Mouse (Mus musculus) cerebral cortex, adult 2 months (tissue): ENCODE results near the gene Lima1.

Source experiments
- WGBS: fragments of 180-500 bp; shearing (Covaris S2); methylation state at CpG from one replicate; pipeline ENCODE4 v1.1.7; 2018; 5-methylcytosine and 5-hydroxymethylcytosine counted together

Lima1 gene

DNA sequence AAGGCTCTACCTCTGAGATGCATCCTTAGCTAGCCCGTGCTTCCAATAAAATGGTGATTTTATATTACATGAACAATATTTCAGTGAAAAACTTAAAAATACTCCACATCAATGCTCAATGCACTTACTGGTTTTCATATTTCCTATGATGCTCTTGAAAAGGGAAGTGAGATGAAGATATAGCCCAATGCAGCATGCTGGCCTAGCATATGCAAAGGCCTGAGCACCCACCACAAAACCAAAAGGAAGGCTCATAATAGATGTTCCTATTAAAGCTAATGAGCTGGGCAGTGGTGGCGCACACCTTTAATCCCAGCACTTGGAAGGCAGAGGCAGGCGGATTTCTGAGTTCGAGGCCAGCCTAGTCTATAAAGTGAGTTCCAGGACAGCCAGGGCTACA is 69.6 kb downstream of the Lima1 start:
- 97% methylated on average over 4 of the region's 4 CpGs for WGBS

DNA sequence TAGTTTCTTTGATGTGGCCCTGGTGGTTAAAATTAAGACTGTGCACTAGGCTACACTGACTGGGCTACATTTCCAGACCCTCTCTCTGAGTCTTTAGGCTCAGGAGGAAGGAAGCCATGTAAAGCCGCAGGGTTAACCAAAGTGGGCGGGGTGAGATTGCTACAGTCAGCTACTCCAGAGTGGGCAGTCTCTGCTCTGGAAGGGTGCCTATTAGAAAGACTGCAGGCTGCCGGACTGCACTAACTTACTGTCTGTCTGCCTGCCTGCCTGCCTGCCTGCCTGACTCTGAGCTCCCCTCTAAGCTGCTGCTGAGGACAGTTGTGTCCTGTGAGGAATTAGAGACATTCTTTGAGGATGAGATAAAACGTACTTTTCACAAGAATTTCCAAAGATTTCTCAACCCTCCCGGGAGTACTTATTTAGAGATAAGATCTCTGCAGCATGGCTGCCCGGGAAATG is 72.0 kb downstream of the Lima1 start:
- 57% methylated on average over 6 of the region's 6 CpGs for WGBS

DNA sequence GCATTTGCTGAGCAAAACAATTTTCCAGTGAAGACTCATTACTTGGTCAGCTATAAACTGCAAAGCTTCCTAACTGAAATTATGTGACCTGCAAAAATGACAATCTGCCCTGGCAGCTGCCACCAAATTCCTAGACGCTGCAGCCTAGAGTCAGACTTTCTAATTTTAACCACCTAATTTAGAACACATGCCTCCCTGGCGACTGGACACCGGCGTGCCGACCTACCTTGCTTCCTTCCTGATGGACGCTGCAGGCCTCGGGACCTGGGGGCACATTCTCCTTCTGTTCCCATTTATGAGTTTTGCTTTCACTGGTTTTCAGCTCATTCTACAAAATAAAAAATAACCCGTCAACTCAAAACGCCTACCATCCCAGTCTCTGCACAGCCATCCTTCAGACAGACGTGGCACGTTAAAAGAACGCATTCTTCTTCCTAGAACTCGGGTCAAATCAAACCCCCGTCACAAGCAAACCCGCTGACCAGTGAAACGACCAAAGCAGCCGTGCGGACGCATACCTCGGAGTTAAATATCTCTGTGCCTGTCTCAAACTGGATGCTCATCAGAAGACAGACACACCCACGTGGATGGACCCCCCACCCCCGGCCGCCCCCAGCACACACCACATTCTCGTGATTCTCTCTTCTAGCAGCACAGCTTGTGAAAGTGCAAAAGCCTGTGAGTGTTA is 73.2 kb downstream of the Lima1 start:
- 61% methylated on average over 24 of the region's 24 CpGs for WGBS

DNA sequence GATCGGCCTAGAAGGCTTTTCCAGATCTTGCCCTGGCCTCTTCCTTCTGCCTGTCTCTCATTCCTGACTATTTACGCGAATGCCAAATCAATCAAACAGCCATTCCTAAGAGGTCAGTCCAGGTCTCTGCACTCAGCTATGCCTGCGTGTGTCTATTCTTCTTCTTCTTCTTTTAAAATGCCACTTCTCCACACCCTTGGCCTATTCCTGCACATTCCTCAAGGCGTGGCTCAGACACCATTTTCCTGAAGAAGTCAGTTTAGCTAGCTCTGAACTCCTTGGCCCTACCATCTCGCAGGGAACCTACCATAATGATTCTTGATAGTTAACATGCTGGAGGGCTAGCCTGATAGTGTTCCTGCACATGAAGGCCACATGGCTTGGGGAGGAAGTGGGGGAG is 75.5 kb downstream of the Lima1 start:
- WGBS, result 94% methylated on average over 6 of the region's 6 CpGs

DNA sequence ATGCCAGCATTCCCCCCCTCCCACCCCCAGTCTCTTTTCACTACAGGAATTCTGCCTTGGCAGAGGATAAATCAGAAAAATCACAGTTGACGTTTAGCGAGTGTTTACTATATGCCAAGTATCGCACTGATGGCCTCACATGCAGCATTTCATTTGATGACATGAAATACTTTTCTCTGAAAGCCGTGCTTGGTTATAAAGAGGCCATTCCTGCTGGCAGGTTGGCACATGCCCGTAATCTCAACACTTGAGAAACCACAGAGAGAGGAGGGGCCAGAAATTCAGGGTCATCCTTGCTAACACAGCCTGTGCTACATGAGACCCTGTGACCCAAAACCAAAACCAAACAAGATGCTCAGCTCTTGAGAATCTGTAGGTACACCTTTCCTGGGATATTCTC is 77.4 kb downstream of the Lima1 start:
- WGBS, result 65% methylated on average over 5 of the region's 5 CpGs

DNA sequence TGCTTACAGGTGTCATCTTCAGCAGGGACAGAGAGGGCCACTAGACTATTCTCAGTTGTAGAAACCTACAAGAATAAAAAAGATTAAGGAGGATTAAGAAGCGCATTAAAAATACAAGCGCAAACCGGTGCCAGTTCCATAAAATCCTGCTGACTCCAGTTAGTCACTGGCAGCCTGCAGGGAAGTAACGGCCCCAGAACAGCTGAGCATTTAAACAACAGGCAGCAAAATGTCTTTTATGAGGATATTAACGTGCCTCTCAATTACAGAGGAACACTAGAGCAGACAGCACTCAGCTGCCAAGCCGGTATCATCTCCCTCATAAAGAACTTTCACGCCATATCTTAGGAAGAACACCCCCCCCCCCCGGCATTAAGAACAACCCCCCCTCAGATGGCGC is 78.5 kb downstream of the Lima1 start:
- 73% methylated on average over 9 of the region's 9 CpGs for WGBS

DNA sequence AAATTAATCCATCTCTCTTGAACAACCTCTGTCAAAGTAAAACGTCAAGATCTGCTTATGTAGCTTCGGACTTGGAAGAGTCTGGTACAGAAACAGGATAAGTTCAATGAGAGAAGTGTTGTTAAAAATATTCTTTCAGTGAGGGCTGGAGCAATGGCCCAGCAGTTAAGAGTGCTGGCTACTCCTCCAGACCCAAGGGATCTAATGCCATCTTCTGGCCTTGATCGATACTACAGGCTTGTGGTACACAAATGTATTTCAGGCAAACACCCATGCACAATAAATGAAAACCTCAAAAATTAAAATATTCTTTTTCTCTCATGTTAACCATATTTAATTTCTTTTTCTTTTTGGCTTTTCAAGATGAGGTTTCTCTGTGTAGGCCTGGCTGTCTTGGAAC is 79.2 kb downstream of the Lima1 start:
- WGBS, result 75% methylated on average over 3 of the region's 3 CpGs

DNA sequence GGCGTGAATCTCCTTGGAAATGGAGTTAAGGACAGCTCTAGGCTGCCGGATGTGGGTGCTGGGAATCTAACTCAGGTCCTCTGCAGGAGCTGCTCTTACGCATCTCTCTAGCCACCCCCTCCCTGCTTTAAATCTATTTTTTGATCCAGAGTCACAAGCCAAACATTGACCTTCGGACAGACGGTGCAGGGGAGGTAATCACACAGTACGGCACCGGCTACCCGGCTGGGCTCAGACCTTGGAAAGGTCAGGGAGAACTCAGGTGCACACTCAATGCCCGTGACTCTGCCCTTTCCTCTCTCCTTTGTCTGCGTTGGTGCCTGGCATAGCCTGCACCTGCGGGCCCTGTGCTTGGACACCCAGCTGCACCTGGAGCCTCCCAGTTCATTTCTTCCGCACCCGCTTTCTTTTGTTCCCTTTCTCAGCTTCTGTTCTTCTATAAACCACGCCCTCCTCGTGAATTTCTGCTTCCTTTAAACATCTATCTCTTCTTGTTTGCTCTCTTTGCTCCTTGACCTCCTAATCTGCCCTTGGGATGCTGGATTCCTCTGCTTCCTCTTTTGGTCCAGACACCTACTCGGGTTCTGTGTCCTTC is 82.9 kb downstream of the Lima1 start:
- WGBS, result 93% methylated on average over 16 of the region's 16 CpGs

DNA sequence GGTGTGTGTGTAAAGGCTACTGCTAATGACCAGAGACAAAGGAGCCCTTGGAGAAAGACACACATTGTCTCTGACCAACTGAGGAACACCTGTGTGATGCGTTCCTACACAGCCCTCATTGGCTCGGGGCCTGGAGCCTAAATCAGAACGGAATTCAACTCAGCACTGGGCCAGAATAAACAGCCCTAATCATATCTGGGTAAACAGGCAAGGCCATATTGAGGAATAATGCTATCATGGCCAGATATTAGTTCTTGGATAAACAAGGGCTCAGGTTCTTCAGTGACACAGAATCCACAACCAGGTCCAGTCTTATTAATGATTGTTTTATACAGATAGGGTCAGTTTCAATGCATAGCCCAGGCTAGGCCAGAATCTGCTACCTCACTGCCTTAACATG is 84.3 kb downstream of the Lima1 start:
- 62% methylated on average over 3 of the region's 3 CpGs for WGBS

DNA sequence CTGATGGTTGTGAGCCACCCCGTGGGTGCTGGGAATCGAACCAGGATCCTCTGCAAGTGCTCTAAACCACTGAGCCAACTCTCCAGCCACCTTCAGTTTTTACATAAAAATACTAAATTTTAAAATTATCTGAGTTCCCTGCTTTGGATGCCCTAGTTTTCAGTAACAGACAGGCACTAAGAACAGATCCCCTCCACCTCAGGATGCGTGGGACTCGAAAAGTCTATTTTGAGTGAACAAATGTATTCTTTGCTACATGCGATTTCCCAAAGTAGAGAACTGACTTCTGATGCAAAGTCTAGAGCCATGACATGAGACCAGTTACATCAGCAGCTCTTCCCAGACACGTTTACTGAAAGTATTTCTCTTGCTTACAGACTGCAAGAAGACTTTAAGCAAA is 84.8 kb downstream of the Lima1 start:
- WGBS, result 66% methylated on average over 6 of the region's 6 CpGs

DNA sequence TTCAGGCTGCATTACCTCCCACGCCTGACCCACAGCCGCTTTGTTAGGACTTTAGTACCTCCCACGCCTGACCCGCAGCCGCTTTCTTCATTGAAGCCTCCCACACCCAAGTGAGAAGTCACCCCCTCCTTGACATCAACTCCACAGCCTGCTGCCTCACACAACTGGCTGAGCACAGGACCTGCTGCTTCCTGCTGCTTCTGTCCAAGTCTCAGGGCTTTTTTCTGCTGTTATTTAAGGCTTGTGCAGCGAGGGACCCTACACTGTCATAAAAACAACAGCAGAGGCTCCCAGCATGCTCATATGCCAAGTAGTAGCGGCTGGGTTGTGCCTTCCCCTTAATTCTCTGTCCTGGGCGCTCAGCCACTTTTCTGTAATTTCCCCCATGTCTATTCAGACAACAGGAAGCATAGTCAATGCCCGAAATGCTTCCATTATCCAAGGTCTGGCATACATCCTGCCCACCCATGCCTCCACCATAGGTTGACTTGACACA is 87.6 kb downstream of the Lima1 start:
- 21% methylated on average over 9 of the region's 9 CpGs for WGBS

DNA sequence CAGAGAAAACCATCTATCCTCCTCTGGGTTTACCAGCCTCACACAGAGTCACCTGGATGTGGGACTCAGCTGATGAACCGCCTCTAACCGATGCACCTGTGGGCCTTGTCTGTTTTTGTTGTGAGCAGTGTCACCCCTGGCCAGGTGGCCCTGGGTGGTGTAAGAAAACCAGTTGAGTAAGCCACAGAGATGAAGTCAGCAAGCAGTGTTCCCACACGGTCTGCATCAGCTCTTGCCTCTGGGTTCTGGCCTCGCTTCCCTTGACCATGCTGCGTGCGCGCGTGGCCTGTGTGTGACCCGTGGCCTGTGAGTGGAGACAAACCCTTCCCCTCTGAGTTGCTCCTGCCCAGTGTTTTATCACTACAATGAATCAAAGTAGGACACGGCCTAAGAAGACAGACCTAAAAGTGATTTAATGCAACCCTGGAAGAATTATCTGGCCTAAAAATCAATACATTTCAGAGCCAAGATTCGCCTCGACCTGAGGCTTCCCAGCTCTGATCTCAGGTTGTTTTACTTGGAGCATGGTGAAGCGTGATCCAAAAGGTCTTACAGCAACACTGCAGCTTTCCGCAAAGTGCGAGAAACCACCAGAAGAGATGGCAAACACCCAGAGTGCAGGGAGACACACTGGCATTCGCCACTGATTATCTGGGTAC is 96.5 kb downstream of the Lima1 start:
- WGBS, result 95% methylated on average over 16 of the region's 16 CpGs

DNA sequence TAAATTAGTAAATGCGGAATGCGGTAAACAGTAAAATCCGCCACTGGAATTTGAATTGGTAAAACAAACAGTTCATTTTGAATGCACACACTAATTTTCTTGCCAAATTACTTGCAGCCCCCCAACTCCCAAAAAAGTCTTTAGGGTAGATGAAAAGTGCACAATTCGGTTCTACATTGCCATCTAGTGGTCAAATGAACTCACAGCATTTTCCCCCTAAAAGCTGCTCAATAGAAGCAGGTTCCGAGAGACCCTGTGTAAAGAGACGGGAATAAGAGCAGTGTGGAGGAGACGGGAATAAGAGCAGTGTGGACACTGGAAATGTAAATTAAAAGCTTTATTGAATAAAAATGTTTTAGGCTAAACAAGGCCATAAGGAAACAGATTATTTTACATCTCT is 97.1 kb downstream of the Lima1 start:
- 24% methylated on average over 7 of the region's 7 CpGs for whole genome bisulfite sequencing

DNA sequence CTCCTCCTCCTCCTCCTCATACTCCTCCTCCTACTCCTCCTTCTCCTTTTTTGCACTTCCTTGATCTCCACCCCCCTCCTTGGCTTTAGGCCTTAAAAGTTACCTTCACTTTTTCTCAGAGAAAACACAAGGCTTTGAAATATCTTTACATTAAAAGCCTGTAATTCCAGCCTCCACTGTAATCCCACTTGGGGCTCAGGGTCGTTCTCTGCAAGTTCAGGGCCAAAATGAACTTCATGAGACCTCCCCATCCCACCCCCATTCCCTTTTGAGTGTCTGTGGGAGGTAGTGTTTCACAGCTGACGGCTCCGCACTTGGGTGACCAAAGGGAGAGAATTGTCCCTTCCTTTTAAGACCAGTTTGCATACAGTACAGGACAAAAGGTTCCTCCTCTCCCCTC is 102.3 kb downstream of the Lima1 start:
- WGBS, result 38% methylated on average over 3 of the region's 3 CpGs

DNA sequence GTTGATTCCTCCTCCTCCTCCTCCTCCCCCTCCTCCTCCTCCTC is 102.6 kb downstream of the Lima1 start, which contains the start of gene Cers5:
TSS of gene Cers5 (minus strand) at position 5 of the 44 bp plus-strand sequence.

DNA sequence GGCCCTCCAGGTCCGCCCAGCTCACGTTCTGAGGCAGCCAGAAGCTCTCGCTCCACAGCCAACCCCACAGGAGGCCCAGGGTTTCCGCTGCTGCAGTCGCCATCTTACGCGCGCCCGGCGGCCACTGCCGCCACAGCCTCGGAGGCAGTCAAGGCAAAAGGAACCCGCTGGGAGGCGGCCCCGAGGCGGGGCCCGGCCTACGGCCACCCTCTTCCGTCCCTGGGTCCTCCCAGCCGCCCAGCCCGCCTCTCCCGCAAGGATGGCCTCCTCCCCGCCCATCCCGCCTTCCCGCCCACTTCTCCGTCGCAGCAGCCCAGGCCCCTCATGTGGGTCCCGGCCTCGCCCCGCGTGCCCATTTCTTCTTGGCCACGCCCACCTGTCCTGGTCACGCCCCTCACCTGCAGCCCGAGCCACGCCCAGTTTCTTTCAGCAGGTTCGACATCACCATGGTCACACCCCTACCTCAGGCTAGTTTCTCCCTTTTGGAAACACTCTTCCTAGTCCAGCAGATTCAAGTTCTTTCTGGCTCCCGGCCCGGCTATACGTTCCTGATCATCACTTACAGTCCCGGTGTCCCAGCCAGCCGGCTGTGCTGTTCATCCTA is 102.9 kb downstream of the Lima1 start:
- under 1% methylated on average over 40 of the region's 41 CpGs for WGBS

DNA sequence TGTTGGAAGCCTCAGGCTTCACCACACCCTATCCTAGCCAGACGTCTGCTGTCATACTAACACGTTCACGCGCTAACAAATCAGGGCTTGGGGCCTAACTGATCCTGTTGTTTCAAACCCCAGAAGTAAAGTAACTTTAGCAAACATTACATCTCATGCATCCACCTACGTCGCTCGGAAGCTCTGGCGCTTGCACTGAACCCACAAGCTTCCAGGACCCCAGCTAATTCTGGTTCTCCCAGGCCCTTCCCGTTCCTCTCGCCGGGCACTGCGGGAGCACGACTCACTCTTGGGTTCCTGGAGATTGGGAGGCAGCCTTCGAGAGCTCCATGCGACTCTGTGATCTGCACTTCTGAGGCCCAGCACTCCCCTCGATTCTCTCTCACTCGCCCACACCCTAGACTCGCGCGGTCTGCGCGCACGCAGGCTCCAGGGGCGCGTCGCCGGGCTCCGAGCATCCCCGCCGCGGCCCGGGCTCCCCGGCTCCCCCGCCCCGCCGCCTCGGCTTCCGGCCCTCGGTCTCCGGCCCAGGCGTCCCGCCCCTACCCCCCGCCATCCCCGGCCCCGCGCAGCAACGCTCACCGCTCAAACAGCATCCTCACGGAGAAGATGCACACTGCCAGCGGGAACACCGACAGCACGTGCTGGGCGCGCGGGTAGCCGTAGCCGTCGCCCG is 103.5 kb downstream of the Lima1 start:
- WGBS, result 1% methylated on average over 59 of the region's 59 CpGs

DNA sequence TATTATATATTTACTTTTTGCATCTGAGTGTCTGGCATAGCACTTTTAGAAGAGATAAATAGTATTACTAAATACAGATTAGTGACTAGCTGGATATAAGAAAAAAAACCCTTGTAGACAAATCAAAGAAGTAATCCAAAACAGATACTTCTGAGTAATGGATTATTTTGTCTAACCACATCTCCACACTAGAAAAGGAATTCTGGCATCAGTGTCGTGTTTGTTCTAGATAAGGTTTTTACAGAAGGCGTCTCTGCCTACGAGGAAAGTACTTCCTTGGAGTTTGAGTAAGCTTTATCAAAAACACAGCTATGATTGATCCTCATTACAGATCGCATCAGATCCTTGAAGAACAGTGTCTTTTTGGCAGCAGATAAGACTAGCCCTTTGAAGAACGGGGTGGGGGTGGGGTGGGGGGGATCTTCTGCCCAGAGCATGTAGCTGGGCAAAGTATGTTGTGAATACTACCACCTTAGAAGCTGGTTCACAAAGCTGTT is 104.2 kb downstream of the Lima1 start:
- WGBS, result 16% methylated on average over 5 of the region's 5 CpGs

DNA sequence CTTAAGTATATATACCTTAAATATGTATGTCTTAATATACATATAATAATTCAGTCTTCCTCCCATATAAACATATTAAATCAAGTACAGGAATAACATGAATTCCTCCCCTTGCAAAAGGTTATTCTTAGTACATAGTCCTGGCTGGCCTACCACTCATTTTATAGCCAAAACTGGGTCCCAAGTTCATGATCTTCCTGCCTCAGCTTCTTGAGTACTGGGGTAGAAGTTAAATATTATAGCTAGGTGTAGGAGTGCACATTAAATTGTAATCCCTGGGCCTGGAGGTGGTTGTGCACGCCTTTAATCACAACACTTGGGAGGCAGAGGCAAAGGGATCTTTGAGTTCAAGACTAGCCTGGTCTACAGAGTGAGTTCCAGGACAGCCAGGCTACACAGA is 106.5 kb downstream of the Lima1 start:
- WGBS, result 95% methylated on average over 1 of the region's 1 CpGs

DNA sequence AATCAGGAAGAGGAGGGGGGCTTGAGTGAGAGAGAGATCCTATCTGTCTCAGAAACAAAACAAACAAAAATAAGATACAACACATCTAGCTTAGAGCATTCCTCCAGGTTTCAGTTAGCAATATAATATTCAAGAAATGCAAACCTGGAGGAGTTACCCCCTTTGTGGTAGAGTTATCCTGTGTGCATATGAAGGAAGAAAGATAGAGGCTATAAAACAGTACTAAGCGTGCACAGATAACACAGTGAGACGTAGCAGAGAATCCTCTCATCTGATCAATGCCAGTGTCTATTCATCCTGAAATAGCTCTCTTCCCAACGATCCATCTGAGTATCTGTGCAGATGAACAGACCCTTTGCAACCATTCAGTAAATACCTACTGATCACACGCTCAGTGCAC is 107.8 kb downstream of the Lima1 start:
- 71% methylated on average over 4 of the region's 4 CpGs for WGBS

DNA sequence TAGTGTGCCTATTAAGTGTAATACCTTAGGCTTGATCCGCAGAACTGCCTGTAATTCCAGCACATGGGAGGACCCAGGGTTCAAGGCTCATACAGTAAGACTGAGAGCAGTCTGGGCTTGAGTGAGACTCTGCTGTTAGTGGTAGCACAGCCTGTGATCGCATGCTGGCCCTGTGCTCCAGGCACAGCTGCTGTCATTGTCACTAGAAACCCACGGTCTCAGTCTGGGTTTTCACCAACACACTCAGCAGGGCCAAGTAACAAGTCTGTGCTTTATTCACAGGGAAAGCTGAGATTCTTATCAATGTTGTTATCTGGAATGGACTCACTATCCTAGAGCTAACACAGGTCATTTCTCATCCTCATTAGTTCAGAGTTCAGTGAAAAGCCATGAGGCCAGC is 121.1 kb downstream of the Lima1 start:
- 50% methylated on average over 3 of the region's 3 CpGs for WGBS

DNA sequence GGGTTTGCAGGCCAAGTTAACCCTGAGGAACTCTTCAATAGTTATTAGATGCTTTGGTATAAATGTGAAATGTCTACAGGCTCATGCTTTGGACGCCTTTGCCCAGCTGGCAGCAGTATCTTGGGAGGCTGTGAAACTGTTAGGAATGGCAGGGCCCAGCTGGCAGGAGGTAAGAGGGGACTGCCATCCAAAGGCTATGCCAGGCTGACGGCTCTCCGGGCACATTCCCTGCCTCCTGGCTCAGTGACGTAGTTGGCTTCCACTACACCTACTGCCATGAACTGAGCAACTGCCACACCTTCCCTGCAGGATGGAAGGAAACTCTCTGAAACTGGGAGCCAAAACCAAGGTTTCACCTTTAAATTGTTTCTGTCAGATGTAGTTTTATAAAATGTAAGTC is 135.0 kb downstream of the Lima1 start:
- 75% methylated on average over 4 of the region's 4 CpGs for WGBS

DNA sequence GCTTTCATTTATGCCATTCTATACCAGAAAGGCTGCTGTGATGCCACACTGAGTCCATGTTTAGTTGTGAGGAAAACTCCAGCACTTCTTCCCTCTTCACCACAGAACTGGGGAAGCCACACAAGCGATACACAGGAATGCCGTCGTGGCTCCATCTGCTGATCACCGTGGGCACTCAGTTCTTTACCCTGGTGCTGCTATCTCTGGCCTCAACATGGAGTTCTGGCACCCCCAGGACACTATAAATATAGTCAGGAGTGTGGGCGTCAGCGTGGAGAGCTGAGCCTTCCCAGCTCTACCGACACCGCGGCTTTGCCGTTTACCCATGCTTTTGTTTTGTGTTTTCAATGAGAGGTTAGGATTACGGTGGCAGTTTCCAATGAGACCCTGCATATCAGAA is 138.6 kb downstream of the Lima1 start:
- 48% methylated on average over 11 of the region's 11 CpGs for WGBS
